10 mouse cellular contexts compared by ENCODE assay signal in genomic region chr13:28946565-28947135, GRCm38 (mm10). TPM values are rescaled to one million over a fixed set of nuclear protein-coding genes. Genes with fewer than 3 reads are reported as not detected.
DNase-seq lines count a peak whose midpoint lies in the region; ATAC-seq and TF ChIP-seq lines count a peak whose summit lies in the region.
"Had no signal": no experiment of that assay in that cellular context is flagged by ENCODE, and none has a peak within 500 bp of the region (broad histone marks: within the 10 kb centered on the region; RNA-seq: fewer than 3 reads in every experiment).

No protein-coding gene starts in this region.

- no peak for TF ChIP-seq CTCF in thymus, adult 2 months (IDR thresholded peaks at IDR 0.05; ENCODE audit: borderline replicate concordance, control insufficient read depth, extremely low read depth, insufficient read depth, low read length, poor library complexity)
- TF ChIP-seq CTCF in hindbrain, postnatal 0 days (IDR thresholded peaks at IDR 0.05; ENCODE audit: low read depth) = no peak

- no peak for DNase-seq in thymus, adult 2 months
- DNase-seq in thymus, postnatal 14 days = no peak
- DNase-seq in forebrain, embryonic 10.5 days (ENCODE audit: extremely low spot score, low spot score) = no peak
- no peak for DNase-seq in hindbrain, postnatal 0 days (ENCODE audit: low spot score)
- no peak for DNase-seq in layer of hippocampus, adult 11-12 months (ENCODE audit: low spot score)
- DNase-seq in left cerebral cortex, postnatal 10 days (ENCODE audit: extremely low spot score in 1 of 2, low spot score in 2 of 2) = no peak
- no peak for DNase-seq in adrenal gland, adult 2 months
- DNase-seq: cerebellum, postnatal 25 days; lung, adult 2 months had no signal

- WGBS in thymus, adult 2 months = 30% methylated on average over 8 of the region's 8 CpGs
- WGBS in forebrain, embryonic 10.5 days = 42% methylated on average over 8 of the region's 8 CpGs
- WGBS in hindbrain, postnatal 0 days = 58% methylated on average over 8 of the region's 8 CpGs
- WGBS in neural tube, embryonic 14.5 days = 37% methylated on average over 8 of the region's 8 CpGs

- TF ChIP-seq POLR2A in thymus, adult 2 months (IDR thresholded peaks at IDR 0.05; ENCODE audit: control insufficient read depth, extremely low read depth, insufficient read depth, low read length, poor library complexity) = no peak

- no peak for ATAC-seq in hindbrain, postnatal 0 days
- ATAC-seq in neural tube, embryonic 14.5 days (ENCODE audit: low read depth) = no peak

- H3K9me3 ChIP-seq in forebrain, embryonic 10.5 days = peaks cover 4% of the 10 kb centered on the region; the same call in 1 of the 2 replicates
- H3K9me3 ChIP-seq in hindbrain, postnatal 0 days (ENCODE audit: low read length) = no peaks in the 10 kb centered on the region
- H3K9me3 ChIP-seq in neural tube, embryonic 14.5 days (ENCODE audit: control insufficient read depth, low read length) = no peaks in the 10 kb centered on the region

- H3K27ac ChIP-seq in thymus, adult 2 months (ENCODE audit: control insufficient read depth, insufficient read depth, low read length) = 0 out of 2 replicates have a peak overlapping the region, but pooled peaks have one; percentile 31
- H3K27ac ChIP-seq in forebrain, embryonic 10.5 days = 0 out of 2 replicates have a peak overlapping the region, but pooled peaks have one; percentile 3
- H3K27ac ChIP-seq in hindbrain, postnatal 0 days = no peak overlapping the region; the same call in 1 of the 2 replicates
- H3K27ac ChIP-seq in neural tube, embryonic 14.5 days (ENCODE audit: low read depth, low read length) = peak overlapping the region; percentile 81

- H3K4me3 ChIP-seq in thymus, adult 2 months (ENCODE audit: control insufficient read depth, insufficient read depth, low read length) = no peak overlapping the region
- H3K4me3 ChIP-seq in forebrain, embryonic 10.5 days = no peak overlapping the region
- no peak overlapping the region for H3K4me3 ChIP-seq in hindbrain, postnatal 0 days (ENCODE audit: low read length)
- H3K4me3 ChIP-seq in neural tube, embryonic 14.5 days (ENCODE audit: low read depth, low read length) = peak overlapping the region; percentile 91

- peaks cover 7% of the 10 kb centered on the region; the same call in 1 of the 2 replicates for H3K36me3 ChIP-seq in thymus, adult 2 months (ENCODE audit: control insufficient read depth, insufficient read depth, low read length)
- peaks cover 29% of the 10 kb centered on the region for H3K36me3 ChIP-seq in forebrain, embryonic 10.5 days (replicated peaks)
- H3K36me3 ChIP-seq in hindbrain, postnatal 0 days (ENCODE audit: insufficient read depth, low read length) = no peaks in the 10 kb centered on the region
- H3K36me3 ChIP-seq in neural tube, embryonic 14.5 days (ENCODE audit: control insufficient read depth, insufficient read depth, low read length) = no peaks in the 10 kb centered on the region

- peak overlapping the region; percentile 70; the same call in 1 of the 2 replicates for H3K4me2 ChIP-seq in hindbrain, postnatal 0 days (ENCODE audit: low read depth, low read length)
- peak overlapping the region; percentile 52; the same call in 1 of the 2 replicates for H3K4me2 ChIP-seq in neural tube, embryonic 14.5 days (ENCODE audit: low read depth, low read length)

- no peak overlapping the region for H3K9ac ChIP-seq in hindbrain, postnatal 0 days (replicated peaks; ENCODE audit: low read length)
- 0 out of 2 replicates have a peak overlapping the region, but pooled peaks have one; percentile 25 for H3K9ac ChIP-seq in neural tube, embryonic 14.5 days (replicated peaks; ENCODE audit: low read depth, low read length)

- peaks cover 39% of the 10 kb centered on the region for H3K4me1 ChIP-seq in thymus, adult 2 months (replicated peaks; ENCODE audit: control insufficient read depth, insufficient read depth, low read length)
- H3K4me1 ChIP-seq in forebrain, embryonic 10.5 days = peaks cover 42% of the 10 kb centered on the region
- H3K4me1 ChIP-seq in hindbrain, postnatal 0 days (ENCODE audit: insufficient read depth, low read length) = peaks cover 11% of the 10 kb centered on the region; the same call in 1 of the 2 replicates
- H3K4me1 ChIP-seq in neural tube, embryonic 14.5 days (ENCODE audit: control insufficient read depth, insufficient read depth, low read length) = peaks cover 13% of the 10 kb centered on the region; the same call in 1 of the 2 replicates

- intact Hi-C loops in left cerebral cortex, postnatal 10 days (cut with DNase I) = loop anchor here (5.0 kb wide), 1 partner anchor 59 kb away; no protein-coding TSS in a partner anchor

- H3K27me3 ChIP-seq in thymus, adult 2 months (ENCODE audit: control insufficient read depth, insufficient read depth, low read length) = no peaks in the 10 kb centered on the region
- H3K27me3 ChIP-seq in forebrain, embryonic 10.5 days (ENCODE audit: poor library complexity, severe bottlenecking) = no peaks in the 10 kb centered on the region
- H3K27me3 ChIP-seq in hindbrain, postnatal 0 days (ENCODE audit: insufficient read depth, low read length) = no peaks in the 10 kb centered on the region
- H3K27me3 ChIP-seq in neural tube, embryonic 14.5 days (ENCODE audit: control insufficient read depth, insufficient read depth, low read length) = peaks cover 2% of the 10 kb centered on the region; the same call in 1 of the 2 replicates

RNA-seq across cellular contexts. Expression of gene Sox4, which starts 6.9 kb away (rescaled TPM):
- 137 and 191 TPM in 2 replicates for polyA plus RNA-seq in thymus, adult 2 months (2012; rRNA removed)
- polyA plus RNA-seq in forebrain, embryonic 10.5 days (2016; fragmentation: Nextera tagmentation; extraction: Ambion mirVana) = 50.5 and 52.0 TPM in 2 replicates
- total RNA-seq in hindbrain, postnatal 0 days (2014; rRNA removed) = 127 and 153 TPM in 2 replicates
- 97.5 and 100 TPM in 2 replicates for polyA plus RNA-seq in hindbrain, postnatal 0 days (2015; fragmentation: Nextera tagmentation; extraction: Ambion mirVana)
- 157 and 188 TPM in 2 replicates for polyA plus RNA-seq in neural tube, embryonic 14.5 days (2014; fragmentation: Nextera tagmentation; extraction: Ambion mirVana)
- 10 to 100 TPM; 54.7 to 70.7 TPM for total RNA-seq in left cerebral cortex, postnatal 10 days (2021)
- 10 to 100 TPM; 14.3 to 27.9 TPM for total RNA-seq in adrenal gland, adult 2 months (2021)
- 39.9 and 45.9 TPM in 2 replicates for polyA plus RNA-seq in adrenal gland, adult 2 months (2012; rRNA removed)
